Mouse (Mus musculus) embryonic fibroblast, embryonic 13.5 days (primary cell): ENCODE results near the gene Atf5.

Experiments used
- CTCF ChIP-seq: IDR thresholded peaks from 2 replicates; pipeline ENCODE4 v1.5.1; 2011; ENCODE audit warnings: mild to moderate bottlenecking, control low read depth, low read length, moderate library complexity, borderline replicate concordance; ENCODE audit not compliant: insufficient read depth
- POLR2A ChIP-seq: IDR thresholded peaks from 2 replicates; pipeline ENCODE4 v1.6.1; 2011; ENCODE audit warnings: low read depth, mild to moderate bottlenecking, control low read depth, low read length, moderate library complexity

- no peak for TF ChIP-seq CTCF
- TF ChIP-seq POLR2A, result peak; percentile 67
Measured at GRCm38 (mm10) chr7:44857042-44857552, 40.6 kb upstream of the Atf5 start, which contains the start of gene Pnkp.
